Mouse (Mus musculus) megakaryocyte, embryonic 14.5 days (primary cell): ENCODE data around the gene Cbfa2t3.

ENCODE experiments used
- FLI1 ChIP-seq: IDR thresholded peaks from 2 replicates; pipeline ENCODE4 v1.6.1; 2012; ENCODE audit warnings: low read length, inconsistent platforms, mixed read lengths
- GATA1 ChIP-seq: IDR thresholded peaks from 3 replicates; pipeline ENCODE4 v1.6.1; 2012; ENCODE audit warnings: mixed read lengths, low read length, inconsistent platforms, borderline replicate concordance

DNA sequence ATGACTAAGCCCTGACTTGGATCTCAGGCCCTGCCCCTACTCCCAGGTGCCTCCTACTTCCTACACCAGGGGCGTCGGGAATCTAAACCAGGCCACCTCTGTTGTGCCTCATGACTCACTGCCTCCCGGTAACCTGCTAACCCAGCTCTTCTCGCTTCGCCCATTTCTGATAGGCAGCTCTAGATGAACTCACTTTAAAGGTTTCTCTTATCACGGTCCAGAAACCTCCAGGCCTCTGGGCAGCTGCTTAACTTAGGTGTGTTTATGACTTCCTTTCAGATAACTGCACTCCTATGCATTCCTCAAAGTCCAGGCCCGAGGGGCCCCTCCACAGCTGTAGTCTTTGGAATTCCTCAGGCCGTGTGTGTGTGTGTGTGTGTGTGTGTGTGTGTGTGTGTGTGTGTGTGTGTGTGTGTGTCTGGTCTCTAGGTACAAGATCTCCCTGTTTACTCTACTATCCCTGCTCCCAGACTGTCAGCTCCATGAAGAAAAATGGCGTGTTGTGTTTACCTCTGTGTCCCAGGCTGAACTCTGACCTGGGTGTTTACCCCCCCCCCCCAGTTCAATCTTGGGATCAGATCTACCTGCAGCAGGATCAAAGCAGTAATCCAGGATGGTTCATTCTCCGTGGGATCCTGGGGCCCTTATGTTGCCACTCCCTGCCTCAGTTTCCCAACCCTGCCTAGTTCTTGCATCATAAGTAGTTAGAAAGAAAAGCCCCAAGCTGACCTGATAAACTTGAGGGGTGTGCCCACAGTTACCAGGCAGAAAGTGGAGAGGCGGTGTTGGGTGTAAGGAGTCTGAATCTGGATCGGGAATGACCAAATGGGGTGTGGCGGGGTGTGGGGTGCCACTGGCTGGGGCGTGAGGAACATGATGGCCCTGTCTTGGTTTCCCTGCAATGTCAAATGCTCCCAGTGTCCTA is 62.8 kb downstream of the Cbfa2t3 start:
- TF ChIP-seq FLI1 (no peak), GATA1 (no peak)
